Mouse (Mus musculus) kidney, postnatal 0 days (tissue): ENCODE data around the gene C77080. TPM values are rescaled to one million over a fixed set of nuclear protein-coding genes. Genes with fewer than 3 reads are reported as not detected.

Experiments used
- ATAC-seq: fragments of 200-750 bp; cut with Nextera tagmentation; replicated peaks from 2 replicates; pipeline ENCODE4 v1.8.0; 2017; ENCODE audit warnings: low read depth, moderate number of reproducible peaks, moderate TSS enrichment, moderate library complexity; ENCODE audit not compliant: low FRiP score
- DNase-seq: peaks from one replicate; pipeline ENCODE4 v3.0.0-alpha.2; 2016; ENCODE audit warnings: low spot score
- H3K27ac ChIP-seq: fragments of 300-500 bp; sonication (generic); 2 replicates; pipeline ENCODE4 v1.5.1; 2014; ENCODE audit warnings: mild to moderate bottlenecking
- H3K27me3 ChIP-seq: fragments of 300-500 bp; sonication (generic); 2 replicates; pipeline ENCODE4 v1.6.1; 2014; ENCODE audit warnings: low read length, mixed read lengths; ENCODE audit not compliant: insufficient read depth
- H3K36me3 ChIP-seq: fragments of 300-500 bp; sonication (generic); 2 replicates; pipeline ENCODE4 v1.6.1; 2014; ENCODE audit warnings: low read length, mixed read lengths; ENCODE audit not compliant: insufficient read depth
- H3K4me1 ChIP-seq: fragments of 300-500 bp; sonication (generic); replicated peaks from 2 replicates; pipeline ENCODE4 v1.6.1; 2014; ENCODE audit warnings: antibody characterized with exemption, low read length, mixed read lengths; ENCODE audit not compliant: insufficient read depth
- H3K4me2 ChIP-seq: fragments of 300-500 bp; sonication (generic); 2 replicates; pipeline ENCODE4 v1.6.1; 2014; ENCODE audit warnings: mild to moderate bottlenecking, low read length, moderate library complexity, mixed read lengths
- H3K4me3 ChIP-seq: fragments of 300-500 bp; sonication (generic); replicated peaks from 2 replicates; pipeline ENCODE4 v1.5.1; 2014; ENCODE audit warnings: low read depth, low read length
- H3K9ac ChIP-seq: fragments of 300-500 bp; sonication (generic); 2 replicates; pipeline ENCODE4 v1.6.1; 2014; ENCODE audit warnings: low read depth, low read length
- H3K9me3 ChIP-seq: fragments of 300-500 bp; sonication (generic); replicated peaks from 2 replicates; pipeline ENCODE4 v1.6.1; 2016; ENCODE audit warnings: low read length, inconsistent platforms, mixed read lengths
- CTCF ChIP-seq: IDR thresholded peaks from 2 replicates; pipeline ENCODE4 v1.5.1; 2016; ENCODE audit warnings: antibody characterized with exemption, low read depth, mild to moderate bottlenecking, moderate library complexity
- WGBS: fragments of 180-500 bp; shearing (Covaris S2); extraction: QIAGEN DNeasy Blood & Tissue Kit; methylation state at CpG from one replicate; pipeline ENCODE4 v1.1.7; 2014; 5-methylcytosine and 5-hydroxymethylcytosine counted together
- polyA plus RNA-seq: library from polyadenylated mRNA; unstranded; fragments of >200 nt; fragmentation: Nextera tagmentation; extraction: Ambion mirVana; gene quantifications from 2 replicates; pipeline ENCODE4 v1.2.1, GENCODE M21; 2015

The C77080 gene
- polyA plus RNA-seq, 1 experiment from 2014 or later: 11.3 TPM

- H3K4me2 ChIP-seq: peak overlapping the region; percentile 30
- H3K4me1 ChIP-seq: peaks cover 5% of the 10 kb centered on the region
- WGBS: 22% methylated on average over 19 of the region's 19 CpGs
- H3K27me3 ChIP-seq: no peaks in the 10 kb centered on the region
- no peak for TF ChIP-seq CTCF
- ATAC-seq: peak; percentile 90
- H3K4me3 ChIP-seq: no peak overlapping the region
- H3K36me3 ChIP-seq: no peaks in the 10 kb centered on the region
- H3K27ac ChIP-seq: peak overlapping the region; percentile 60
- peak; percentile 89 for DNase-seq
- no peak overlapping the region for H3K9ac ChIP-seq
- H3K9me3 ChIP-seq: no peaks in the 10 kb centered on the region
These were observed 2.2 kb upstream of the C77080 start for GRCm38 (mm10) chr4:129263225-129264021.

- Histone ChIP-seq H3K27ac (no peak overlapping the region), H3K4me1 (peaks cover 13% of the 10 kb centered on the region), H3K27me3 (no peaks in the 10 kb centered on the region), H3K9ac (no peak overlapping the region), H3K9me3 (no peaks in the 10 kb centered on the region), H3K4me2 (no peak overlapping the region), H3K4me3 (no peak overlapping the region), H3K36me3 (no peaks in the 10 kb centered on the region)
- DNase-seq (peak; percentile 64), ATAC-seq (no peak)
- no peak for TF ChIP-seq CTCF
- 14% methylated on average over 6 of the region's 6 CpGs for WGBS
These were observed 526 bp downstream of the C77080 start for GRCm38 (mm10) chr4:129260678-129261077.

DNA sequence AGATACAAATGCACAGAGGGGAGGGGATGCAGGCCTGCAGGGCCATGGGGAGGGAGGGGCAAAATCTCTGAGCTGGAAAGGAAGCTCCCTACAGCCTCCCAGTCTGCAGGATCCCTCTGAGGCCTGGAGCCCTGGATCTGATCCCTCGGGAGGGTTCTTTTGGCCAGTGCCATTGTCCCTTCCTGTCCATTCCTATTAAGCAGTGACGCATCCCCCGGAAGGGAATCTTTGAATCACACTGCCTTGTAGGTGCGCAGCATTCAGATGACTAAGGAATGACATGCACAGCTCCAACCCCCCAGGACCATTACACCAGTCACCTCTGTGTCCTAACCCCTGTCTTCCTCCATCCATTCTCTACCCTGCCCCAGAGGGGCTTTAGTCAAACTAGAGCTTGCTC lies 2.1 kb downstream of the C77080 start:
- Histone ChIP-seq H3K4me2 (no peak overlapping the region), H3K36me3 (no peaks in the 10 kb centered on the region), H3K27ac (no peak overlapping the region), H3K9ac (no peak overlapping the region), H3K9me3 (no peaks in the 10 kb centered on the region), H3K4me3 (no peak overlapping the region), H3K27me3 (no peaks in the 10 kb centered on the region), H3K4me1 (peaks cover 13% of the 10 kb centered on the region)
- whole genome bisulfite sequencing: 64% methylated on average over 4 of the region's 4 CpGs
- no peak for TF ChIP-seq CTCF
- DNase-seq: no peak
- no peak for ATAC-seq

GRCm38 (mm10) chr4:129256450-129257380 lies 4.5 kb downstream of the C77080 start:
- DNase-seq (peak; percentile 90), ATAC-seq (peak; percentile 95)
- Histone ChIP-seq H3K36me3 (no peaks in the 10 kb centered on the region), H3K9ac (no peak overlapping the region), H3K4me1 (peaks cover 9% of the 10 kb centered on the region; the same call in 1 of the 2 replicates), H3K4me3 (no peak overlapping the region), H3K27ac (peak overlapping the region; percentile 62), H3K27me3 (no peaks in the 10 kb centered on the region), H3K4me2 (no peak overlapping the region), H3K9me3 (no peaks in the 10 kb centered on the region)
- 15% methylated on average over 8 of the region's 8 CpGs for WGBS
- no peak for TF ChIP-seq CTCF

- no peak overlapping the region for H3K4me2 ChIP-seq
- no peaks in the 10 kb centered on the region for H3K27me3 ChIP-seq
- no peaks in the 10 kb centered on the region for H3K9me3 ChIP-seq
- ATAC-seq (no peak), DNase-seq (no peak)
- H3K4me3 ChIP-seq: no peak overlapping the region
- peaks cover 18% of the 10 kb centered on the region; the same call in 1 of the 2 replicates for H3K4me1 ChIP-seq
- WGBS: 90% methylated on average over 3 of the region's 3 CpGs
- H3K36me3 ChIP-seq: no peaks in the 10 kb centered on the region
- no peak for TF ChIP-seq CTCF
- no peak overlapping the region for H3K27ac ChIP-seq
- no peak overlapping the region for H3K9ac ChIP-seq
These were observed 6.6 kb downstream of the C77080 start for GRCm38 (mm10) chr4:129254571-129254970.

- 79% methylated on average over 2 of the region's 2 CpGs for WGBS
- ATAC-seq: no peak
- no peaks in the 10 kb centered on the region for H3K36me3 ChIP-seq
- H3K9ac ChIP-seq: no peak overlapping the region
- no peak overlapping the region for H3K4me3 ChIP-seq
- H3K4me2 ChIP-seq: no peak overlapping the region
- H3K27ac ChIP-seq: 0 out of 2 replicates have a peak overlapping the region, but pooled peaks have one; percentile 88
- DNase-seq: no peak
- no peaks in the 10 kb centered on the region for H3K27me3 ChIP-seq
- no peaks in the 10 kb centered on the region for H3K9me3 ChIP-seq
- TF ChIP-seq CTCF: no peak
- peaks cover 24% of the 10 kb centered on the region; the same call in 1 of the 2 replicates for H3K4me1 ChIP-seq
These were observed 8.7 kb downstream of the C77080 start for GRCm38 (mm10) chr4:129252492-129252891.
